Mouse (Mus musculus) Muller cell, postnatal 12 days (primary cell): ENCODE results near the gene Ccdc141.

Experiments used
- DNase-seq: peaks from one replicate; pipeline ENCODE4 v3.0.0-alpha.2; 2015; ENCODE audit errors: inconsistent ontology term

Ccdc141 gene

GRCm38 (mm10) chr2:77133407-77133806, 37.0 kb downstream of the Ccdc141 start:
- DNase-seq, result no peak

GRCm38 (mm10) chr2:77126939-77127338, 43.5 kb downstream of the Ccdc141 start:
- peak; percentile 30 for DNase-seq

- no peak for DNase-seq
Observed at GRCm38 (mm10) chr2:77118102-77118501, 52.3 kb downstream of the Ccdc141 start.

GRCm38 (mm10) chr2:77114335-77114734, 56.1 kb downstream of the Ccdc141 start:
- DNase-seq, result no peak

GRCm38 (mm10) chr2:77113867-77114266, 56.6 kb downstream of the Ccdc141 start:
- DNase-seq, result no peak

GRCm38 (mm10) chr2:77113026-77113425, 57.4 kb downstream of the Ccdc141 start:
- DNase-seq, result no peak

GRCm38 (mm10) chr2:77111095-77111494, 59.3 kb downstream of the Ccdc141 start:
- DNase-seq, result no peak

GRCm38 (mm10) chr2:77110365-77110764, 60.1 kb downstream of the Ccdc141 start:
- no peak for DNase-seq

- DNase-seq, result no peak
Observed at GRCm38 (mm10) chr2:77109506-77110123, 60.8 kb downstream of the Ccdc141 start.

GRCm38 (mm10) chr2:77108562-77108961, 61.9 kb downstream of the Ccdc141 start:
- DNase-seq, result no peak

- no peak for DNase-seq
Observed at GRCm38 (mm10) chr2:77106150-77106549, 64.3 kb downstream of the Ccdc141 start.

GRCm38 (mm10) chr2:77105006-77105715, 65.3 kb downstream of the Ccdc141 start:
- no peak for DNase-seq

GRCm38 (mm10) chr2:77102516-77102915, 67.9 kb downstream of the Ccdc141 start:
- DNase-seq, result peak; percentile 86

- DNase-seq, result no peak
Observed at GRCm38 (mm10) chr2:77099814-77100213, 70.6 kb downstream of the Ccdc141 start.

- no peak for DNase-seq
Observed at GRCm38 (mm10) chr2:77098769-77099168, 71.7 kb downstream of the Ccdc141 start.

- no peak for DNase-seq
Observed at GRCm38 (mm10) chr2:77091749-77092148, 78.7 kb downstream of the Ccdc141 start.

- DNase-seq, result no peak
Observed at GRCm38 (mm10) chr2:77085313-77085712, 85.1 kb downstream of the Ccdc141 start.

- no peak for DNase-seq
Observed at GRCm38 (mm10) chr2:77084629-77085028, 85.8 kb downstream of the Ccdc141 start.

GRCm38 (mm10) chr2:77081156-77081555, 89.3 kb downstream of the Ccdc141 start:
- no peak for DNase-seq

GRCm38 (mm10) chr2:77080657-77081056, 89.8 kb downstream of the Ccdc141 start:
- DNase-seq, result no peak

GRCm38 (mm10) chr2:77078746-77079145, 91.7 kb downstream of the Ccdc141 start:
- no peak for DNase-seq

- no peak for DNase-seq
Observed at GRCm38 (mm10) chr2:77074373-77074772, 96.1 kb downstream of the Ccdc141 start.

GRCm38 (mm10) chr2:77073930-77074329, 96.5 kb downstream of the Ccdc141 start:
- DNase-seq, result no peak
